Mouse (Mus musculus): ENCODE data around the gene Nr4a1. TPM values are rescaled to one million over a fixed set of nuclear protein-coding genes. Genes with fewer than 3 reads are reported as not detected.
A peak's percentile ranks its signal among the peaks of the same experiment; 100 is the strongest.

Gene Nr4a1
- polyA plus RNA-seq, 1 experiment from 2014 or later: 4.9 TPM

DNA sequence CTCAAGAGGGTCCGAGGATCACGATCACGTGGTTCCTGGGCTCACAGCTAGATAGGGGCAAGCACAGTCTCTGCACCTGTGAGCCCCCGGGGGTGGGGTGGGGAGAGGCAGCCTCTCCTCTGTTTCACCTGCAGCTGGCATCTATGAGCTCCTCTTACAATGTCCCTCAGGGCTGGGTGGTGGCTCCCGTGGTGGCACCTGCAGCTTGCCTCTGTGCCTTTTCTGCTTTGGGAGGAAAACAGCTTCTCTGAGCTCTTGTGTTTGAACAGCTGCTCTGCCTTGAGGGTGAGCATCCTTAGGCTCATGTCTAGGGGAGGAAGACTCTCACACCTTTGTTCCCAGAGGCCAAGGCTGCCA, 18.7 kb upstream of the Nr4a1 start:
- H3K4me1 ChIP-seq: peaks cover 8% of the 10 kb centered on the region
- no peak overlapping the region for H3K27ac ChIP-seq
- H3K4me3 ChIP-seq: no peak overlapping the region
- no peaks in the 10 kb centered on the region for H3K27me3 ChIP-seq (replicated peaks)
- no peak for ATAC-seq (replicated peaks)
- H3K4me2 ChIP-seq: no peak overlapping the region
- WGBS: 39% methylated on average over 5 of the region's 5 CpGs
- no peaks in the 10 kb centered on the region for H3K9me3 ChIP-seq
- no peak overlapping the region for H3K9ac ChIP-seq
- H3K36me3 ChIP-seq (replicated peaks): no peaks in the 10 kb centered on the region

DNA sequence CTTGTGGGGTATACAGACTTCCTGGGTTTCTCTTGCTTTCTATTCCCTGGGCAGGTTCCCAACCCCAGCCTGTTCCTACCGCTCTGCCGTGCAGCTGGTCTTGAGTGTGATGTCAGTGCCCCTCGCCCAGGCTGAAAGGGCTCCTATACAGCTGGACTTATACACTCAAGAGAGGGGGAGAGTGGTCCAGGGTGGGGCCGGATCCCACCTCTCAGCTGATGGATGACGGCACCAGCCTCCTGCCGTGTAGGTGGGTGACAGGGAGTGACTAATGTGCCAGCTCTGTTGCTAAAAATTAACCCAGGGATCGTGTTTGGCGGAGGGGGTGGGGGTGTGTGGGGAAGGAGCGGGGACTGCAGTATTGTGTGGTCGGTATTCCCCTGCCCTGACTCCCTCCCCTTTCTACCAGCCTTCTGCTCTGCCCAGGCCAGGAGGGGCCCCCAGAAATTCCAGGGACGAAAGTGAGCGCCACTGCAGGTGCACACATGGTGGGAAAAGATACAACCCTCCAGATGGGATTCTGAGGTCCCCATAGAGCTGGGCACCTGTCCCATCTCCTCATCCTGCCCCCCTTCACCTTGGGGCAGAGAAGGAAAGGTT, 18.2 kb upstream of the Nr4a1 start:
- no peak overlapping the region for H3K9ac ChIP-seq
- WGBS: 42% methylated on average over 12 of the region's 12 CpGs

DNA sequence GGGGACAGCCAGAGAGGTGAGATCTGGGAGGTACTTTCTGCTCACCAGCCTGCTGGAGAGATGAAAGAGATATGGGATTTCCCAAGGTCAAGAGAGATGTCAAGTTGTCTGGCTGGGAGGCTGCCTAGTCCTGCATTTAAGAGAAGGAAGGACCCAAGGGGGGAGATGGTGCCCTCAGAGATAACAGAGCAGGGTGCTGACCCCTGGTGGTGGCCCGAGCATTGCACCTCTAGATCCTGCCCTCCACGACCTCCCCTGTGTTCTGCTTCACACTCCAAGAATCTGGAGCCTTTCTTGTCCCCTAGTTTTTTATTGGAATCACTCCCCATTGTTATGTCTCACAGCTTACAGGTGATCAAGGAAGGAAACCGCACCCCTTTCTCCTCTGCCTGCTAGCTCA, 17.2 kb upstream of the Nr4a1 start:
- peaks cover 12% of the 10 kb centered on the region for H3K4me1 ChIP-seq
- ATAC-seq (replicated peaks): no peak
- H3K9ac ChIP-seq: no peak overlapping the region

More for the DNA sequence above, 18.2 kb upstream of the Nr4a1 start:
- Histone ChIP-seq H3K9me3 (no peaks in the 10 kb centered on the region), H3K4me2 (no peak overlapping the region), H3K27ac (no peak overlapping the region), H3K27me3 (replicated peaks) (no peaks in the 10 kb centered on the region), H3K36me3 (replicated peaks) (no peaks in the 10 kb centered on the region), H3K4me3 (no peak overlapping the region), H3K4me1 (peaks cover 9% of the 10 kb centered on the region)
- ATAC-seq (replicated peaks): no peak

GRCm38 (mm10) chr15:101238885-101239511, 15.1 kb upstream of the Nr4a1 start:
- Histone ChIP-seq H3K4me1 (peaks cover 12% of the 10 kb centered on the region), H3K4me2 (peak overlapping the region; percentile 55), H3K27ac (no peak overlapping the region), H3K4me3 (peak overlapping the region; percentile 28), H3K27me3 (replicated peaks) (no peaks in the 10 kb centered on the region), H3K9me3 (no peaks in the 10 kb centered on the region), H3K36me3 (replicated peaks) (no peaks in the 10 kb centered on the region), H3K9ac (peak overlapping the region; percentile 31; the same call in 1 of the 2 replicates)
- peak; percentile 48 for ATAC-seq (replicated peaks)
- 5% methylated on average over 28 of the region's 28 CpGs for WGBS

More for the DNA sequence above, 17.2 kb upstream of the Nr4a1 start:
- H3K4me2 ChIP-seq: no peak overlapping the region
- no peak overlapping the region for H3K27ac ChIP-seq
- H3K9me3 ChIP-seq: no peaks in the 10 kb centered on the region
- H3K27me3 ChIP-seq (replicated peaks): no peaks in the 10 kb centered on the region
- no peak overlapping the region for H3K4me3 ChIP-seq
- H3K36me3 ChIP-seq (replicated peaks): no peaks in the 10 kb centered on the region
- 5% methylated on average over 3 of the region's 3 CpGs for WGBS

DNA sequence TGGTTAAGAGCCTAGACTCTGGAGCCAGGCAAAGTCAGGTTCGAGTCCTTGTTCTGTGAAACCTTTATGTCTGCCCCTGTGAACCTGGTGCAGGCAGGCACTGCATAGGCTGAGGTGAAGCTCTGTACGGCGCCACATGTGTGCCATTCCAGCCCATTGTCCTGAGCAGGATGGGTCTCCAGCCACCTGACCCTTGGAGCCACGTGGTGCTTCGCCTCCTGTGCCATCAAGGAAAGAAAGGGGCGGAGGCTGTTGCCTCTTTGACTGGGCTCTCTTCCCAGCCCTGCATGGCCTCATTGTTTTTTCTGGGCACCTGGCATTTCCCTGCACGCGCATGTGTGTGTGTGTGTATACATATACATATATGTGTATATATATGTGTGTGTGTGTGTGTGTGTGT, 14.2 kb upstream of the Nr4a1 start:
- H3K36me3 ChIP-seq (replicated peaks): no peaks in the 10 kb centered on the region
- H3K27ac ChIP-seq: no peak overlapping the region
- no peaks in the 10 kb centered on the region for H3K9me3 ChIP-seq
- H3K27me3 ChIP-seq (replicated peaks): no peaks in the 10 kb centered on the region
- 68% methylated on average over 8 of the region's 8 CpGs for WGBS
- peaks cover 12% of the 10 kb centered on the region for H3K4me1 ChIP-seq
- H3K9ac ChIP-seq: no peak overlapping the region
- H3K4me3 ChIP-seq: no peak overlapping the region
- no peak for ATAC-seq (replicated peaks)
- no peak overlapping the region for H3K4me2 ChIP-seq

GRCm38 (mm10) chr15:101240799-101241204, 13.3 kb upstream of the Nr4a1 start:
- Histone ChIP-seq H3K4me3 (peak overlapping the region; percentile 15; the same call in 1 of the 2 replicates), H3K4me2 (peak overlapping the region; percentile 43), H3K36me3 (replicated peaks) (no peaks in the 10 kb centered on the region), H3K27me3 (replicated peaks) (no peaks in the 10 kb centered on the region), H3K27ac (no peak overlapping the region), H3K9me3 (no peaks in the 10 kb centered on the region), H3K9ac (peak overlapping the region; percentile 35; the same call in 1 of the 2 replicates), H3K4me1 (peaks cover 14% of the 10 kb centered on the region)
- 13% methylated on average over 10 of the region's 10 CpGs for WGBS
- peak; percentile 28 for ATAC-seq (replicated peaks)

DNA sequence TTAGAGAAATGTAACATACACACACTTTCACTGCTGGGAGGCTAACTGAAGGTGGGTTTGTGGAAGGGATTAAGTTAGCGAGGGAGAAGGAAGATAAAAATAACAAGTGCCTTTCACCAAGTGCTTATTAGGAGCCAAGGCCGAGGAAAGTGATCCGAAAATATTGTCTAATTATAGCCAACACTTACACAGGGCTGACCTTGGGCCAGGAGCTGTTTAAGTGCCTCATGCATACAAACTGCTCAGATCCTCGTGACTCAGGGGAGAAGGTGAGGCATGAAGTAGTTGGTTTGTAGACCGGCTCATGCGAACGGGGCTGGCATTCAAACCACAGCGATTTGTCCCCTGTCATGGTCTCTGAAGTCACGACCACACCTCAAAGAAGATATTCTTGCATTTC, 12.8 kb upstream of the Nr4a1 start:
- peaks cover 15% of the 10 kb centered on the region for H3K4me1 ChIP-seq
- peak overlapping the region; percentile 43 for H3K4me2 ChIP-seq
- H3K9me3 ChIP-seq: no peaks in the 10 kb centered on the region
- no peaks in the 10 kb centered on the region for H3K36me3 ChIP-seq (replicated peaks)
- H3K9ac ChIP-seq: peak overlapping the region; percentile 35; the same call in 1 of the 2 replicates
- H3K27me3 ChIP-seq (replicated peaks): no peaks in the 10 kb centered on the region
- WGBS: 68% methylated on average over 9 of the region's 9 CpGs
- no peak for ATAC-seq (replicated peaks)
- H3K27ac ChIP-seq: no peak overlapping the region
- H3K4me3 ChIP-seq: no peak overlapping the region

GRCm38 (mm10) chr15:101241853-101242252, 12.2 kb upstream of the Nr4a1 start:
- H3K9ac ChIP-seq: no peak overlapping the region
- no peaks in the 10 kb centered on the region for H3K36me3 ChIP-seq (replicated peaks)
- no peaks in the 10 kb centered on the region for H3K9me3 ChIP-seq
- H3K4me1 ChIP-seq: peaks cover 16% of the 10 kb centered on the region
- no peak overlapping the region for H3K4me2 ChIP-seq
- WGBS: 80% methylated on average over 9 of the region's 9 CpGs
- H3K27me3 ChIP-seq (replicated peaks): no peaks in the 10 kb centered on the region
- no peak overlapping the region for H3K27ac ChIP-seq
- no peak for ATAC-seq (replicated peaks)
- no peak overlapping the region for H3K4me3 ChIP-seq

GRCm38 (mm10) chr15:101242645-101243044, 11.4 kb upstream of the Nr4a1 start:
- H3K36me3 ChIP-seq (replicated peaks): no peaks in the 10 kb centered on the region
- no peak overlapping the region for H3K4me3 ChIP-seq
- H3K27ac ChIP-seq: no peak overlapping the region
- H3K4me2 ChIP-seq: no peak overlapping the region
- H3K9me3 ChIP-seq: no peaks in the 10 kb centered on the region
- H3K4me1 ChIP-seq: peaks cover 21% of the 10 kb centered on the region
- ATAC-seq (replicated peaks): no peak
- WGBS: 20% methylated on average over 8 of the region's 8 CpGs
- H3K27me3 ChIP-seq (replicated peaks): no peaks in the 10 kb centered on the region
- no peak overlapping the region for H3K9ac ChIP-seq

DNA sequence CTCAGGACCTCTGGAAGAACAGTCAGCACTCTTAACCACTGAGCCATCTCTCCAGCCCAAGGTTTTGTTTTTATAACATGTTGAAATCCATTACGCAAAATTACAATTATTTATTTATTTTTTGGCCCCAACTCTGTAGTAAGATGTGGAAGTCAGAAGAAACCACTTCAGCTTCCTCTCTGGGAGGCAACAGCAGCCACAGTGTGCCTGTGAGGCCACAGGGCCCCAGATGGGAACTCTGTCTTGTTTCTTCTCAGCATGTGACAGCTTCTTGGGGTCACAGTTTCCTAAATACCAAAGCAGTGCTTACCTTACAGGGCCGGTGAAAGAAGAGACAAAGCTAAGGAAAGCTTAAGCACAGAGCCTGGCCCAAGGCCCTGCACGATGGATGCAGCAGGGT, 10.1 kb upstream of the Nr4a1 start:
- no peak overlapping the region for H3K9ac ChIP-seq
- no peak overlapping the region for H3K4me2 ChIP-seq
- no peaks in the 10 kb centered on the region for H3K36me3 ChIP-seq (replicated peaks)
- no peaks in the 10 kb centered on the region for H3K27me3 ChIP-seq (replicated peaks)
- WGBS: 63% methylated on average over 3 of the region's 3 CpGs
- no peak overlapping the region for H3K4me3 ChIP-seq
- H3K27ac ChIP-seq: no peak overlapping the region
- H3K9me3 ChIP-seq: no peaks in the 10 kb centered on the region
- H3K4me1 ChIP-seq: peaks cover 17% of the 10 kb centered on the region
- no peak for ATAC-seq (replicated peaks)

- H3K9me3 ChIP-seq: no peaks in the 10 kb centered on the region
- H3K4me1 ChIP-seq: peaks cover 9% of the 10 kb centered on the region
- WGBS: 2% methylated on average over 56 of the region's 56 CpGs
- H3K4me3 ChIP-seq: peak overlapping the region; percentile 55
- peak overlapping the region; percentile 72 for H3K4me2 ChIP-seq
- H3K9ac ChIP-seq: peak overlapping the region; percentile 70
- peak overlapping the region; percentile 84 for H3K27ac ChIP-seq
- H3K36me3 ChIP-seq (replicated peaks): no peaks in the 10 kb centered on the region
- ATAC-seq (replicated peaks): peak; percentile 99
- H3K27me3 ChIP-seq (replicated peaks): no peaks in the 10 kb centered on the region; the same call in 1 of the 2 replicates
Measured at GRCm38 (mm10) chr15:101246231-101247154, 7.6 kb upstream of the Nr4a1 start.

GRCm38 (mm10) chr15:101247155-101247498, 6.9 kb upstream of the Nr4a1 start:
- no peak for ATAC-seq (replicated peaks)
- H3K27ac ChIP-seq: peak overlapping the region; percentile 84; the same call in 1 of the 2 replicates
- H3K4me1 ChIP-seq: peaks cover 9% of the 10 kb centered on the region
- H3K4me2 ChIP-seq: peak overlapping the region; percentile 72
- no peaks in the 10 kb centered on the region for H3K9me3 ChIP-seq
- H3K4me3 ChIP-seq: peak overlapping the region; percentile 55
- H3K9ac ChIP-seq: no peak overlapping the region
- no peaks in the 10 kb centered on the region; the same call in 1 of the 2 replicates for H3K27me3 ChIP-seq (replicated peaks)
- WGBS: 79% methylated on average over 1 of the region's 1 CpGs
- no peaks in the 10 kb centered on the region for H3K36me3 ChIP-seq (replicated peaks)

Data from midbrain, embryonic 15.5 days (tissue).